Mouse (Mus musculus): ENCODE measurements around the gene Gabarapl2. TPM values are rescaled to one million over a fixed set of nuclear protein-coding genes. Genes with fewer than 3 reads are reported as not detected.

Gabarapl2 gene
- polyA plus RNA-seq, 1 experiment from 2014 or later: 278 TPM

DNA sequence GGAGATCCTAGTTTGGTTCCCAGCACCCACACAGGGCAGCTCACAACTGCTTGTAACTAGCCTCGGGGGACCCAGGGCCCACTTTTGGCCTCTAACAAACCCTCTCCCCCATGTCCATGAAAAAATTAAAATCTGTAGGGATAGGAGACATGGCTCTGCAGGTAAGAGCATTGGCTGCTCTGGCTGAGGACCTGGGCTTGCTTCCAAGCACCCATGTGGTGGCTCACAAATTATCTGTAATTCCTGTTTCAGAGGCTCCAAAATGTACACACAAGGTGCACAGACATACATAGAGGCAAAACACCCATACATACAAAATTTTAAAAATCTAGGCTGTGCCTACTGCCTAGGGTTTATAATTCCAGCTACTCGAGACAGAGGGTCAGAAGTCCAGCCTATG, 16.7 kb downstream of the Gabarapl2 start:
- Histone ChIP-seq H3K27ac (ENCODE audit: low read depth, low read length) (no peak overlapping the region), H3K4me2 (ENCODE audit: low read depth, low read length, severe bottlenecking) (no peak overlapping the region), H3K9me3 (ENCODE audit: control insufficient read depth, low read length) (no peaks in the 10 kb centered on the region), H3K36me3 (ENCODE audit: control insufficient read depth, insufficient read depth, low read length) (peaks cover 8% of the 10 kb centered on the region; the same call in 1 of the 2 replicates), H3K4me1 (replicated peaks; ENCODE audit: control insufficient read depth, insufficient read depth, low read length) (no peaks in the 10 kb centered on the region), H3K27me3 (ENCODE audit: control insufficient read depth, insufficient read depth, low read length) (no peaks in the 10 kb centered on the region), H3K4me3 (ENCODE audit: low read depth, low read length) (no peak overlapping the region), H3K9ac (ENCODE audit: low read length) (no peak overlapping the region)
- DNase-seq (ENCODE audit: low spot score): no peak
- WGBS: 93% methylated on average over 2 of the region's 2 CpGs
- ATAC-seq (replicated peaks; ENCODE audit: low FRiP score): no peak

DNA sequence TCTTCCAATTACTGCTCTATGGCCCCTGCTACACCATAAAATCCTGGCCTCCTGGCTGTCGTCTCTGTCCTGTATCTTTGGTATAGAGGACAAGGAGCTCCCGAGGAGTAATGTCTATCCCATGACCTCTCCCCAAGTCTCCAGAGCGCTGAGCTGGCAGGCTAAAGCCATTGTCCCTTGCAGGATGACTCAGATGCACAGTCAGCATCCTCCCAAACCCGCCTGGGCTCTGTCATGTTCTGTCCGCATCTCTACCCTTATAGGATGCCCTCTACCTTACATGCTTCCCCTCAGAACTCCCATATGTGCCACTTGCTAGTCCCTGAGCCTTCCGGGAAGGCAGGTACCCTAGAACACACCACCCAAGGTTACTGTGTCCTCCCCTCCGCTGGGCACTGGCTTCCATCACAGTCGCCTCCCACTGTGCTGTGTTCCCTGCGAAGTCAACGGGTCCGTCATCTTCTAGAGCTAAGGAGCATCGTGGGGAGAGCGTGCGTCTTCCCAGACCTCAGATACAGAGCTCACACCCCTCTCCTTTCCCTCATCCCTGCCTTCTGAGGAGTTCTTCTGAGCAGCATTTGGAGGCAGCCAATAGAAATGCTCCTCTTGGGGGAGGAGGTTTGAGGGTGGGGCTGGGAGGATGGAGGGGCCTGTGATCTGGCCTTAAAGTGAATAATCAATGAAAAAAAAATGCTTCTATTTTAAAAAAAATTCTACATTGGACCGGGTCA, 20.3 kb downstream of the Gabarapl2 start:
- H3K27me3 ChIP-seq (ENCODE audit: control insufficient read depth, insufficient read depth, low read length): no peaks in the 10 kb centered on the region
- no peak overlapping the region for H3K4me2 ChIP-seq (ENCODE audit: low read depth, low read length, severe bottlenecking)
- H3K4me3 ChIP-seq (ENCODE audit: low read depth, low read length): no peak overlapping the region
- DNase-seq (ENCODE audit: low spot score): no peak
- no peaks in the 10 kb centered on the region for H3K9me3 ChIP-seq (ENCODE audit: control insufficient read depth, low read length)
- no peak overlapping the region for H3K27ac ChIP-seq (ENCODE audit: low read depth, low read length)
- 0 out of 2 replicates have a peak, but pooled peaks have one; percentile 7 for ATAC-seq (replicated peaks; ENCODE audit: low FRiP score)
- peaks cover 5% of the 10 kb centered on the region; the same call in 1 of the 2 replicates for H3K36me3 ChIP-seq (ENCODE audit: control insufficient read depth, insufficient read depth, low read length)
- 73% methylated on average over 15 of the region's 15 CpGs for WGBS
- H3K4me1 ChIP-seq (replicated peaks; ENCODE audit: control insufficient read depth, insufficient read depth, low read length): no peaks in the 10 kb centered on the region
- H3K9ac ChIP-seq (ENCODE audit: low read length): no peak overlapping the region

DNA sequence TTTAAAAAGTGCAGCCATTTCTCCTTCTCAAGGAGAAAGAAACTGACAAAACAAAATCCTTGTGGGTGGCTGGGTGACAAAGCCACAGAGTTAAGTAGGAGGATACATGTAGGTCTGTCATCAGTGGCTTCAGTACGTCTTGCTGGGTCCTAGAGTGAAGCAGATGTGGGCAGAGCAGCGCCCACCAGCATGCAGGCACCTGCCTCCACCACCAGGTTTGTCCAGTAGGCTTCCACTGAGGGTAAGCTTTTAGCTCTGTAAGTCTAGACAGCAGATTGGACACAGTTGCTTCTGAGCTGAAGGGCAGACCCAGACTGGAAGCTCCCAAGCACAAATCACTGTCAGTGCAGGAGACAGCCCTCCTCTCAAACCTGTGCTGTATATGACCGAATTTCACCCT, 20.8 kb downstream of the Gabarapl2 start:
- Histone ChIP-seq H3K9me3 (ENCODE audit: control insufficient read depth, low read length) (no peaks in the 10 kb centered on the region), H3K4me3 (ENCODE audit: low read depth, low read length) (no peak overlapping the region), H3K9ac (ENCODE audit: low read length) (no peak overlapping the region), H3K4me2 (ENCODE audit: low read depth, low read length, severe bottlenecking) (no peak overlapping the region), H3K27ac (ENCODE audit: low read depth, low read length) (no peak overlapping the region), H3K36me3 (ENCODE audit: control insufficient read depth, insufficient read depth, low read length) (peaks cover 5% of the 10 kb centered on the region; the same call in 1 of the 2 replicates), H3K27me3 (ENCODE audit: control insufficient read depth, insufficient read depth, low read length) (no peaks in the 10 kb centered on the region), H3K4me1 (replicated peaks; ENCODE audit: control insufficient read depth, insufficient read depth, low read length) (no peaks in the 10 kb centered on the region)
- ATAC-seq (replicated peaks; ENCODE audit: low FRiP score) (no peak), DNase-seq (ENCODE audit: low spot score) (no peak)
- WGBS: 69% methylated on average over 3 of the region's 3 CpGs

DNA sequence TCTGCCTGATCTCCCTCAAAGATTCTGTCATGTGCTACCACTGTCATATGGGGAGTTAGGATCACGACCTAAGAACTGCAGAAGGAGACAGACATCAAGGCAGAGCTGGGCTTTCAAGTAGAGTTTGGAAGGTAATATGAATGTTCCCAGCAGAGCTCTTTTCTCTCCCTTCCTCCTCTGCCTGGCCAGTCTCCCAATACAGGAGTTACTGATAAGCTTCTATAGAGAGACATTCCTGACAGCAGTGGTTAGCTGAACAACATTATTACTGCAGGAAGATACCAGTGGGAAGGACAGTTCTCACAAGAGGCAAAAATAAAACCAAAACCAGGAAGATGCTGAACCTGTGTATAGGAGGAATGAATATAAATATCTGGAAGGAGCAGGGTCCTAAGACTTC, 22.1 kb downstream of the Gabarapl2 start:
- Histone ChIP-seq H3K27ac (ENCODE audit: low read depth, low read length) (no peak overlapping the region), H3K9ac (ENCODE audit: low read length) (no peak overlapping the region), H3K4me1 (replicated peaks; ENCODE audit: control insufficient read depth, insufficient read depth, low read length) (no peaks in the 10 kb centered on the region), H3K4me2 (ENCODE audit: low read depth, low read length, severe bottlenecking) (no peak overlapping the region), H3K36me3 (ENCODE audit: control insufficient read depth, insufficient read depth, low read length) (no peaks in the 10 kb centered on the region; the same call in none of the 2 replicates), H3K27me3 (ENCODE audit: control insufficient read depth, insufficient read depth, low read length) (no peaks in the 10 kb centered on the region), H3K9me3 (ENCODE audit: control insufficient read depth, low read length) (no peaks in the 10 kb centered on the region), H3K4me3 (ENCODE audit: low read depth, low read length) (no peak overlapping the region)
- DNase-seq (ENCODE audit: low spot score) (no peak), ATAC-seq (replicated peaks; ENCODE audit: low FRiP score) (no peak)
- WGBS: 85% methylated on average over 1 of the region's 1 CpGs

DNA sequence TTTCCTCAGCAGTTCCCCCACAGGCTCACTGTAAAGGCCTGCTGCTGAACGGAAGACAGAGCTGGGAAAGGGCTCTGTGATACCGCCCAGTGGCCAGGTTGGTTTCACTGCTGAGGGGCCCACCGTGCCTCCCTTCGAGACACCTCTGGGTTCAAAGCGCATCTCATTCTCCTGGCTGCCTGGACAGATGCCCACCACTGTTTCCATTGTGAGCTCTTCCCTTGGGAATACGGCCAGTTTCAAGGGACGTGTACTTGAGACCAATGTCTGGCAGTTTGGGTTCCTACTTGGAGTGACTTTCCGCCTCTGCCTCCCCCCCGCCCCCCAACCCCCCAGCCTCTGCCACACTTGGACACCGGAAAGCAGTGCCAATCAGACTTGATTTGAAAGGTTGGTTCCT, 22.6 kb downstream of the Gabarapl2 start:
- Histone ChIP-seq H3K4me3 (ENCODE audit: low read depth, low read length) (no peak overlapping the region), H3K27ac (ENCODE audit: low read depth, low read length) (no peak overlapping the region), H3K4me2 (ENCODE audit: low read depth, low read length, severe bottlenecking) (no peak overlapping the region), H3K27me3 (ENCODE audit: control insufficient read depth, insufficient read depth, low read length) (no peaks in the 10 kb centered on the region), H3K4me1 (replicated peaks; ENCODE audit: control insufficient read depth, insufficient read depth, low read length) (no peaks in the 10 kb centered on the region), H3K36me3 (ENCODE audit: control insufficient read depth, insufficient read depth, low read length) (no peaks in the 10 kb centered on the region; the same call in none of the 2 replicates), H3K9me3 (ENCODE audit: control insufficient read depth, low read length) (no peaks in the 10 kb centered on the region), H3K9ac (ENCODE audit: low read length) (no peak overlapping the region)
- DNase-seq (ENCODE audit: low spot score) (no peak), ATAC-seq (replicated peaks; ENCODE audit: low FRiP score) (no peak)
- WGBS: 73% methylated on average over 10 of the region's 10 CpGs

DNA sequence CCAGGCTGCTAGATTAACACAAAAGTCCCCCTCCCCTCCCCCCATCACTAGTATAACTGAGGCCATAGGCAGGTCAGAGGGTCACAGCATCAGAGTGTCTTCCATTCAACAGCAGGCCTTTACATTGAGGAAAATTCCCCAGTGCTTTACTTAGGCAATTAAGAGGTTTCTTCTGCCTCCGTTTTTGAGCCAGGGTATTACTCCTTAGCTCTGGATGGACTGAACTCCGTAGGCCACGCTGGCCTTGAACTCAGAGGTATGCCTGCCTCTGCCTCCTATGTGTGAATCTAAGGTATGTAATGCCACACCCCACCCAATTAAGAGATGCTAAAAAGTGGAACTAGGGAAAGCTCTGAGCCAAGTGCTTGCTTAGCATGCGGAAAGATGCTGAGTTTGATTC, 23.0 kb downstream of the Gabarapl2 start:
- ATAC-seq (replicated peaks; ENCODE audit: low FRiP score) (no peak), DNase-seq (ENCODE audit: low spot score) (no peak)
- no peaks in the 10 kb centered on the region for H3K4me1 ChIP-seq (replicated peaks; ENCODE audit: control insufficient read depth, insufficient read depth, low read length)
- no peak overlapping the region for H3K4me2 ChIP-seq (ENCODE audit: low read depth, low read length, severe bottlenecking)
- H3K4me3 ChIP-seq (ENCODE audit: low read depth, low read length): no peak overlapping the region
- H3K27ac ChIP-seq (ENCODE audit: low read depth, low read length): no peak overlapping the region
- no peaks in the 10 kb centered on the region for H3K9me3 ChIP-seq (ENCODE audit: control insufficient read depth, low read length)
- 85% methylated on average over 4 of the region's 4 CpGs for WGBS
- H3K27me3 ChIP-seq (ENCODE audit: control insufficient read depth, insufficient read depth, low read length): no peaks in the 10 kb centered on the region
- no peaks in the 10 kb centered on the region; the same call in none of the 2 replicates for H3K36me3 ChIP-seq (ENCODE audit: control insufficient read depth, insufficient read depth, low read length)
- H3K9ac ChIP-seq (ENCODE audit: low read length): no peak overlapping the region

DNA sequence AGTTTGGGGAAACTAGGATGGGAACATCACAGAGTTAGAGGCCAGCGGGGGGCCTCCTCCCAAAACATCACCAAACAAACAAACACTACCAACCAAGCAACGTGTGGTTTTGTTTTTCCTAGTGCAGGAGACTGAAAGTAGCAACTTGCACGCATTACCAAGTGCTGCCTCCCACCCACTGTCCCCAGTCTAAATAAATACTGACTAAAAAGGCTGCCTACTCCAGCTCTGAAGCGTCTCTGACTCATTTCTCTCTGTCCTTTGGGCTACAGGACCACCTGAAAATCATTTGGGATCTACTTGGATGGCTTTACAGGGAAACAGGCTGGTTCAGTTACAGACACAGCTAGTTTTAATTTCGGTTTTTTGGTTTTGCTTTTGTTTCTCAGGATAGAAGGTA, 23.8 kb downstream of the Gabarapl2 start:
- H3K4me2 ChIP-seq (ENCODE audit: low read depth, low read length, severe bottlenecking): no peak overlapping the region
- 73% methylated on average over 5 of the region's 5 CpGs for WGBS
- no peaks in the 10 kb centered on the region for H3K4me1 ChIP-seq (replicated peaks; ENCODE audit: control insufficient read depth, insufficient read depth, low read length)
- no peak overlapping the region for H3K27ac ChIP-seq (ENCODE audit: low read depth, low read length)
- ATAC-seq (replicated peaks; ENCODE audit: low FRiP score) (no peak), DNase-seq (ENCODE audit: low spot score) (no peak)
- no peaks in the 10 kb centered on the region for H3K27me3 ChIP-seq (ENCODE audit: control insufficient read depth, insufficient read depth, low read length)
- no peak overlapping the region for H3K9ac ChIP-seq (ENCODE audit: low read length)
- no peak overlapping the region for H3K4me3 ChIP-seq (ENCODE audit: low read depth, low read length)
- no peaks in the 10 kb centered on the region; the same call in none of the 2 replicates for H3K36me3 ChIP-seq (ENCODE audit: control insufficient read depth, insufficient read depth, low read length)
- H3K9me3 ChIP-seq (ENCODE audit: control insufficient read depth, low read length): no peaks in the 10 kb centered on the region

DNA sequence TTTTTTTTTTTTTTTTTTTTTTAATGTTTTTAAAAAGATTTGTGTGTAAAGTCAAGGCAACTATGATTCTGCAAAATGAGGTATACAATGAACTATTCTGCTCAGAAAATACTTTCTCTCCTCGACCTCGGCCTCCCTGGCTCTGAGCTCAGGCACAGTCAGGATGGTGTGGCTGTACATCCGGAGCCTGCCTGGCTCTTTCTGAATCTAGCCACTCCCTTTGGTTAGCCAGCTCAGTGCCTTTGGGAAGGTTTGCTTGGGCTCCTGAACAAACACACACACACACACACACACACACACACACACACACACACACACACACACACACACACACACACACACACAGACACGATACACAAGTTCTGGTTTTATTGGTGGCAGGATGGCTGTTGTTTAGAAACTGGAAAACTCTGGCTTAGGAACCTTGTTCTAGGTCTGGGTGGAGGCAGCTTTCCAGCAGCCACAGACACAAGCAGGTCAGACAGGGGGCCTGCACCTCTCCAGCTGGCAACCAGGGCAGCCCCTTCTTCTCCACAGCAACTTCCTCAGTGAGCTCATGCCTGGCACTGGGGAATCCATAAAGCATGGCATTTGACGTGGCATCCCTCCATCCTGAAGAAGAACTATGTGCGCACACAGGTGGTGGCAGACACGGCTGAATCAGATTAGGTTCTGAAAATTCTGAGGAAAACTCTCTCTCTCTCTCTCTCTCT, 24.5 kb downstream of the Gabarapl2 start:
- Histone ChIP-seq H3K4me2 (ENCODE audit: low read depth, low read length, severe bottlenecking) (no peak overlapping the region), H3K27ac (ENCODE audit: low read depth, low read length) (no peak overlapping the region), H3K4me3 (ENCODE audit: low read depth, low read length) (no peak overlapping the region), H3K4me1 (replicated peaks; ENCODE audit: control insufficient read depth, insufficient read depth, low read length) (no peaks in the 10 kb centered on the region), H3K9ac (ENCODE audit: low read length) (no peak overlapping the region), H3K36me3 (ENCODE audit: control insufficient read depth, insufficient read depth, low read length) (no peaks in the 10 kb centered on the region; the same call in 1 of the 2 replicates), H3K9me3 (ENCODE audit: control insufficient read depth, low read length) (no peaks in the 10 kb centered on the region), H3K27me3 (ENCODE audit: control insufficient read depth, insufficient read depth, low read length) (no peaks in the 10 kb centered on the region)
- DNase-seq (ENCODE audit: low spot score): no peak
- ATAC-seq (replicated peaks; ENCODE audit: low FRiP score): no peak
- WGBS: 82% methylated on average over 7 of the region's 7 CpGs

Measured in forebrain, embryonic 11.5 days (tissue).